Mouse (Mus musculus) spleen, adult 2 months (tissue): ENCODE data around the gene Nudt19. TPM values are rescaled to one million over a fixed set of nuclear protein-coding genes. Genes with fewer than 3 reads are reported as not detected.
A peak's percentile ranks its signal among the peaks of the same experiment; 100 is the strongest.

ENCODE experiments used
- DNase-seq, 2 experiments: peaks; one replicate each; pipeline versions ENCODE4 v3.0.0 to v3.0.0-alpha.2; 2012 to 2021; ENCODE audit warnings: low spot score in 2 of 2, low read depth in 1 of 2
- H3K27ac ChIP-seq: fragments of 200-500 bp; 2 replicates; pipeline ENCODE4 v1.5.1; 2012; ENCODE audit warnings: low read length, inconsistent platforms; ENCODE audit not compliant: insufficient read depth
- H3K27me3 ChIP-seq: fragments of 200-500 bp; 2 replicates; pipeline ENCODE4 v1.6.1; 2012; ENCODE audit warnings: mild to moderate bottlenecking, moderate library complexity, low read length, inconsistent platforms; ENCODE audit not compliant: control insufficient read depth, insufficient read depth
- H3K36me3 ChIP-seq: fragments of 200-500 bp; 2 replicates; pipeline ENCODE4 v1.6.1; 2012; ENCODE audit warnings: mild to moderate bottlenecking, low read length, inconsistent platforms; ENCODE audit not compliant: control insufficient read depth, insufficient read depth
- H3K4me1 ChIP-seq: fragments of 200-500 bp; 2 replicates; pipeline ENCODE4 v1.6.1; 2011; ENCODE audit warnings: inconsistent platforms; ENCODE audit not compliant: control insufficient read depth, insufficient read depth, insufficient read length
- H3K4me3 ChIP-seq: fragments of 200-500 bp; 2 replicates; pipeline ENCODE4 v1.5.1; 2011; ENCODE audit warnings: mild to moderate bottlenecking, inconsistent platforms; ENCODE audit not compliant: insufficient read depth, insufficient read length; ENCODE audit errors: extremely low read depth
- CTCF ChIP-seq: fragments of 200-500 bp; IDR thresholded peaks from 2 replicates; pipeline ENCODE4 v1.5.1; 2011; ENCODE audit warnings: mild to moderate bottlenecking, inconsistent platforms; ENCODE audit not compliant: insufficient read depth, insufficient read length, insufficient replicate concordance; ENCODE audit errors: extremely low read depth
- POLR2A ChIP-seq: fragments of 200-500 bp; IDR thresholded peaks from 2 replicates; pipeline ENCODE4 v1.6.1; 2011; ENCODE audit warnings: low read depth, low read length, inconsistent platforms
- WGBS: fragments of 180-500 bp; shearing (Covaris S2); methylation state at CpG from one replicate; pipeline ENCODE4 v1.1.7; 2018; 5-methylcytosine and 5-hydroxymethylcytosine counted together
- polyA plus RNA-seq: library from polyadenylated mRNA; depleted of rRNA; stranded (reverse); fragments of >200 nt; gene quantifications from 2 replicates; pipeline ENCODE4 v1.2.3, GENCODE M21; 2012

Nudt19 gene
- polyA plus RNA-seq, 1 experiment = 13.8 TPM

- H3K27ac ChIP-seq = no peak overlapping the region
- WGBS = 66% methylated on average over 7 of the region's 7 CpGs
- TF ChIP-seq POLR2A (no peak), CTCF (no peak)
Observed at GRCm38 (mm10) chr7:35589485-35589884, 33.4 kb upstream of the Nudt19 start.

GRCm38 (mm10) chr7:35588680-35589428 lies 32.8 kb upstream of the Nudt19 start:
- no peak overlapping the region for H3K27ac ChIP-seq
- H3K4me1 ChIP-seq = peaks cover 3% of the 10 kb centered on the region; the same call in 1 of the 2 replicates
- no peak for DNase-seq
- no peak for TF ChIP-seq POLR2A
- no peak for TF ChIP-seq CTCF
- 0 out of 2 replicates have a peak, but pooled peaks cover 5% of the 10 kb centered on the region for H3K36me3 ChIP-seq
- H3K4me3 ChIP-seq = no peak overlapping the region
- 32% methylated on average over 9 of the region's 9 CpGs for WGBS
- H3K27me3 ChIP-seq = peaks cover 5% of the 10 kb centered on the region

More at GRCm38 (mm10) chr7:35589485-35589884, 33.4 kb upstream of the Nudt19 start:
- peaks cover 5% of the 10 kb centered on the region; the same call in 1 of the 2 replicates for H3K27me3 ChIP-seq
- H3K4me3 ChIP-seq = no peak overlapping the region
- peaks cover 5% of the 10 kb centered on the region; the same call in 1 of the 2 replicates for H3K36me3 ChIP-seq
- DNase-seq = no peak
- peaks cover under 1% of the 10 kb centered on the region; the same call in 1 of the 2 replicates for H3K4me1 ChIP-seq

DNA sequence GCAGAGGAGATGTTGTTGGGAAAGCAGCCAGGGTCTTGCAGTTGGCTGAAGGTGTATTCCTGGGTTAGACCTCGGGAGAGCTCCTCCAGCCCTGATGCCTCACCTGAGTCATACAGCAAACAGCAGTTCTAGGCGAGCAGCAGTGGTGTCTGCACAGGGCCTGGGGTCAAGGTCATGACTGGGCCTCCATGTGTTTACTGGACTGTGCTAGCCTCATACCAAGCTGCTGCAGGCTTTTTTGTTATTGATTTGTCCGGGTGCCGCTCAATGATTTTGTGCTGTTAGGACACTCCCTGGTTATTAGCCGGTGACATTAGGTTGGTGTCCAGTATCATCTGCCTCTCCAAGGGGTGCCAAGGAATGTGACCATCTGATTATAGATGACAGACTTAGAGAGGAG lies 31.6 kb upstream of the Nudt19 start:
- Histone ChIP-seq H3K27me3 (peaks cover 5% of the 10 kb centered on the region), H3K36me3 (no peaks in the 10 kb centered on the region), H3K4me3 (no peak overlapping the region), H3K4me1 (peaks cover 3% of the 10 kb centered on the region; the same call in 1 of the 2 replicates), H3K27ac (no peak overlapping the region)
- DNase-seq = no peak
- WGBS = 81% methylated on average over 5 of the region's 5 CpGs
- TF ChIP-seq CTCF = no peak
- TF ChIP-seq POLR2A = no peak

DNA sequence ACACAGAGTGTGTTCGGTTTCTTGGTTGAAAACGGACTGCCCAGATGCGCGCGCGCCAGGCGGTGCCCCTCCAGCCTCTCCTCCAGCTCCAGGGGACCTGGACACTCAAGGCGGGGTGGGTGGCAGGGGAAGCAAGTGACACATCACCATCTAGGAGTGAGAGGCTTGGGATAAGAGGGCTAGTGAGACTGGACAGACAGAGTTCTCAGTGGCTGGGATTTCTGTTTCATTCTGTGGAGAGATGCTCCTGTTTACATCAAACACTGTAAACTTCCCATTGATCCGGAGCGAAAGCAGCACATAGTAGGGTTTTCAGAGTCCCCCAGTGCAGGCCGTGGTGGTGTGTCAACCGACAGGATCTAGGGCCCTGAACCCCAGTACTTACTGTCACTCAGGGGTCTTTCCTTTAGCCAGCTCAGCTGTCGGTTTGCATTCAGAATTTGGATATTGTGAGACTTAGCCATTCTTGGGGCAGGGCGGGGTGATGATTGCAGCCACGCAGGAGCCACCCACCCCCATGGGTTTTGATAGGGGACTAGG lies 30.9 kb upstream of the Nudt19 start:
- H3K27ac ChIP-seq = no peak overlapping the region

GRCm38 (mm10) chr7:35586055-35586905 lies 30.2 kb upstream of the Nudt19 start, which contains the start of gene Ankrd27:
Gene Ankrd27 (plus strand): TSS chr7:35586244.
- Histone ChIP-seq H3K4me3 (peak within 1 kb of the TSS; percentile 86), H3K27me3 (peaks cover 5% of the 10 kb centered on the region), H3K4me1 (peaks cover 3% of the 10 kb centered on the region; the same call in 1 of the 2 replicates), H3K27ac (peak within 1 kb of the TSS; percentile 40; the same call in 1 of the 2 replicates), H3K36me3 (no peaks in the 10 kb centered on the region)
- DNase-seq = peak; percentile 91 to 92
- peak; percentile 13; the same call in 1 of the 2 replicates for TF ChIP-seq POLR2A
- no peak for TF ChIP-seq CTCF
- WGBS = under 1% methylated on average over 48 of the region's 49 CpGs

More for the DNA sequence above, 30.9 kb upstream of the Nudt19 start:
- no peaks in the 10 kb centered on the region for H3K36me3 ChIP-seq
- TF ChIP-seq POLR2A (no peak), CTCF (no peak)
- peaks cover 3% of the 10 kb centered on the region; the same call in 1 of the 2 replicates for H3K4me1 ChIP-seq
- H3K27me3 ChIP-seq = peaks cover 5% of the 10 kb centered on the region
- DNase-seq = no peak
- 50% methylated on average over 15 of the region's 15 CpGs for WGBS
- H3K4me3 ChIP-seq = peak overlapping the region; percentile 86; the same call in 1 of the 2 replicates

- H3K27me3 ChIP-seq = peaks cover 5% of the 10 kb centered on the region
- WGBS = under 1% methylated on average over 45 of the region's 45 CpGs
- H3K4me3 ChIP-seq = peak within 1 kb of the TSS; percentile 86
- no peaks in the 10 kb centered on the region for H3K36me3 ChIP-seq
- no peak for TF ChIP-seq POLR2A
- TF ChIP-seq CTCF = no peak
- DNase-seq = peak in 1 of 2 experiments; percentile 24
- H3K27ac ChIP-seq = peak within 1 kb of the TSS; percentile 40; the same call in 1 of the 2 replicates
- peaks cover 3% of the 10 kb centered on the region; the same call in 1 of the 2 replicates for H3K4me1 ChIP-seq
Observed at GRCm38 (mm10) chr7:35585191-35586054, 29.3 kb upstream of the Nudt19 start, which contains the start of gene Rgs9bp. Gene Rgs9bp (minus strand): TSS chr7:35585582.
